In the genomic region with DNA sequence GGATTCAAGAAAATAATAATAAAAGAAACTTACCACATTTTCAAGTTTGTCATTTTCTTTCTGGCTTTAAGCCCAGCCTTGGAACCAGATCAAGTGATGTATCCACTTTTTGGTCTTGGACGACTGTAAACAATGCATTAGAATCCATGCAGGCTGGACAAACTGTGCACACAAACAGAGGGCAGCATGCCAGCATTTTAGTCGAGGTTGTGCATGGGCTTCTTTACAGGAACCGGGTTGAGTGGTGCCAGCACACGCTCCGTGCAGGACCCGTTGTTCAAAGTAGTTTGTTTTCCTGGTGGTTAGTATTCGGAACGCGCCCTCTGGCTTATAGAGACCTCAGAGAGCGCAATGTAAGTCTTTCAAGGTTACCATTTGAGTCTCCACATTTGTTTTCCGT, we compare ENCODE assay signal across 9 mouse cellular contexts. TPM values are rescaled to one million over a fixed set of nuclear protein-coding genes. Genes with fewer than 3 reads are reported as not detected.
DNase-seq lines count a peak whose midpoint lies in the region; ATAC-seq lines count a peak whose summit lies in the region.
"Had no signal": no experiment of that assay in that cellular context is flagged by ENCODE, and none has a peak within 500 bp of the region (broad histone marks: within the 10 kb centered on the region; RNA-seq: fewer than 3 reads in every experiment).

No protein-coding gene starts in this region.

- H3K9ac ChIP-seq in hindbrain, embryonic 16.5 days (ENCODE audit: low read depth, low read length), result no peak overlapping the region
- no peak overlapping the region for H3K9ac ChIP-seq in hindbrain, embryonic 13.5 days

- no peak overlapping the region for H3K4me3 ChIP-seq in hindbrain, embryonic 16.5 days (ENCODE audit: low read length)
- H3K4me3 ChIP-seq in hindbrain, embryonic 13.5 days, result no peak overlapping the region
- no peak overlapping the region for H3K4me3 ChIP-seq in heart, embryonic 10.5 days

- H3K36me3 ChIP-seq in hindbrain, embryonic 16.5 days (ENCODE audit: control insufficient read depth, insufficient read depth, low read length), result no peaks in the 10 kb centered on the region
- H3K36me3 ChIP-seq in hindbrain, embryonic 13.5 days, result no peaks in the 10 kb centered on the region
- H3K36me3 ChIP-seq in heart, embryonic 10.5 days, result no peaks in the 10 kb centered on the region

- H3K27me3 ChIP-seq in hindbrain, embryonic 16.5 days (replicated peaks; ENCODE audit: control insufficient read depth, insufficient read depth, low read length), result no peaks in the 10 kb centered on the region
- H3K27me3 ChIP-seq in hindbrain, embryonic 13.5 days, result no peaks in the 10 kb centered on the region
- H3K27me3 ChIP-seq in heart, embryonic 10.5 days (ENCODE audit: insufficient read depth, poor library complexity, severe bottlenecking), result no peaks in the 10 kb centered on the region

- no peaks in the 10 kb centered on the region for H3K9me3 ChIP-seq in hindbrain, embryonic 16.5 days (ENCODE audit: control insufficient read depth, low read length)
- no peaks in the 10 kb centered on the region for H3K9me3 ChIP-seq in hindbrain, embryonic 13.5 days
- no peaks in the 10 kb centered on the region for H3K9me3 ChIP-seq in heart, embryonic 10.5 days

- H3K4me1 ChIP-seq in hindbrain, embryonic 16.5 days (ENCODE audit: control insufficient read depth, insufficient read depth, low read depth, low read length), result peaks cover 3% of the 10 kb centered on the region; the same call in 1 of the 2 replicates
- H3K4me1 ChIP-seq in hindbrain, embryonic 13.5 days (replicated peaks), result no peaks in the 10 kb centered on the region
- H3K4me1 ChIP-seq in heart, embryonic 10.5 days, result peaks cover 7% of the 10 kb centered on the region

- no peak overlapping the region for H3K27ac ChIP-seq in hindbrain, embryonic 16.5 days (ENCODE audit: low read depth, low read length)
- no peak overlapping the region for H3K27ac ChIP-seq in hindbrain, embryonic 13.5 days
- no peak overlapping the region for H3K27ac ChIP-seq in heart, embryonic 10.5 days
- H3K27ac ChIP-seq: macrophage had no signal

- ATAC-seq in hindbrain, embryonic 16.5 days, result peak; percentile 56
- ATAC-seq in hindbrain, embryonic 13.5 days (ENCODE audit: low FRiP score), result no peak

- H3K4me2 ChIP-seq in hindbrain, embryonic 16.5 days (ENCODE audit: low read length), result peak overlapping the region; percentile 8; the same call in 1 of the 2 replicates
- H3K4me2 ChIP-seq in hindbrain, embryonic 13.5 days, result no peak overlapping the region

- 67% methylated on average over 11 of the region's 11 CpGs for WGBS in hindbrain, embryonic 16.5 days
- 81% methylated on average over 11 of the region's 11 CpGs for WGBS in hindbrain, embryonic 13.5 days
- 89% methylated on average over 11 of the region's 11 CpGs for WGBS in heart, embryonic 10.5 days

- peak; percentile 17 for DNase-seq in ovary, postnatal 36 days (ENCODE audit: low spot score)
- DNase-seq in ovary, postnatal 10 days (ENCODE audit: low spot score), result no peak
- peak; percentile 26 to 56 for DNase-seq in cerebellum, postnatal 25 days
- peak; percentile 3 for DNase-seq in skeletal muscle tissue, adult 2 months (ENCODE audit: low read depth, low spot score)
- DNase-seq in heart, embryonic 10.5 days (ENCODE audit: low spot score), result no peak
- DNase-seq: thymus, postnatal 14 days had no signal

RNA-seq across cellular contexts. Expression of a gene that starts 30.5 kb away (rescaled TPM):
- 46.3 and 51.8 TPM in 2 replicates for polyA plus RNA-seq in hindbrain, embryonic 16.5 days (2015; fragmentation: Nextera tagmentation; extraction: Ambion mirVana)
- polyA plus RNA-seq in hindbrain, embryonic 13.5 days (2015; fragmentation: Nextera tagmentation; extraction: Ambion mirVana), result 47.8 and 48.3 TPM in 2 replicates
- 3.7 and 7.5 TPM in 2 replicates for polyA plus RNA-seq in heart, embryonic 10.5 days (2016; fragmentation: Nextera tagmentation; extraction: Ambion mirVana)

Comparison
In these comparisons a context has a peak if more than half of its experiments do, and no peak if none do; other contexts are left out.
1. DNase-seq: peak in ovary, postnatal 36 days (single experiment), cerebellum, postnatal 25 days (2 of 2) and skeletal muscle tissue, adult 2 months (single experiment); none in ovary, postnatal 10 days (single experiment) and heart, embryonic 10.5 days (single experiment).